Mouse (Mus musculus) hindbrain, embryonic 14.5 days (tissue): Measurements from ENCODE around the gene Tgoln1. TPM values are rescaled to one million over a fixed set of nuclear protein-coding genes. Genes with fewer than 3 reads are reported as not detected.
A peak's percentile ranks its signal among the peaks of the same experiment; 100 is the strongest.

Source experiments
- ATAC-seq: fragments of 200-750 bp; cut with Nextera tagmentation; 2 replicates; pipeline ENCODE4 v1.8.0; 2017; ENCODE audit warnings: moderate number of reproducible peaks, mild to moderate bottlenecking, moderate TSS enrichment, moderate library complexity; ENCODE audit not compliant: low FRiP score
- DNase-seq: peaks from one replicate; pipeline ENCODE4 v3.0.0-alpha.2; 2015; ENCODE audit warnings: low spot score
- H3K27ac ChIP-seq: fragments of 300-500 bp; sonication (generic); 2 replicates; pipeline ENCODE4 v1.5.1; 2014; ENCODE audit warnings: mild to moderate bottlenecking, moderate library complexity
- H3K27me3 ChIP-seq: fragments of 300-500 bp; sonication (generic); 2 replicates; pipeline ENCODE4 v1.6.1; 2014; ENCODE audit warnings: mild to moderate bottlenecking, low read length, mixed read lengths; ENCODE audit not compliant: control insufficient read depth, insufficient read depth
- H3K36me3 ChIP-seq: fragments of 300-500 bp; sonication (generic); replicated peaks from 2 replicates; pipeline ENCODE4 v1.6.1; 2014; ENCODE audit not compliant: control insufficient read depth, insufficient read depth
- H3K4me1 ChIP-seq: fragments of 300-500 bp; sonication (generic); replicated peaks from 2 replicates; pipeline ENCODE4 v1.6.1; 2014; ENCODE audit warnings: antibody characterized with exemption, low read length, mixed read lengths; ENCODE audit not compliant: control insufficient read depth, insufficient read depth
- H3K4me2 ChIP-seq: fragments of 300-500 bp; sonication (generic); replicated peaks from 2 replicates; pipeline ENCODE4 v1.6.1; 2014; ENCODE audit warnings: mild to moderate bottlenecking, moderate library complexity
- H3K4me3 ChIP-seq: fragments of 300-500 bp; sonication (generic); replicated peaks from 2 replicates; pipeline ENCODE4 v1.5.1; 2014; ENCODE audit warnings: mild to moderate bottlenecking, low read length
- H3K9ac ChIP-seq: fragments of 300-500 bp; sonication (generic); 2 replicates; pipeline ENCODE4 v1.6.1; 2014
- H3K9me3 ChIP-seq: fragments of 300-500 bp; sonication (generic); 2 replicates; pipeline ENCODE4 v1.6.1; 2016; ENCODE audit warnings: low read length; ENCODE audit not compliant: control insufficient read depth
- WGBS: fragments of 180-500 bp; shearing (Covaris S2); extraction: QIAGEN DNeasy Blood & Tissue Kit; methylation state at CpG from one replicate; pipeline ENCODE4 v1.1.7; 2014; 5-methylcytosine and 5-hydroxymethylcytosine counted together
- polyA plus RNA-seq: library from polyadenylated mRNA; unstranded; fragments of >200 nt; fragmentation: Nextera tagmentation; extraction: Ambion mirVana; gene quantifications from 2 replicates; pipeline ENCODE4 v1.2.1, GENCODE M21; 2014

Gene Tgoln1
- polyA plus RNA-seq, 1 experiment from 2014 or later = 43.0 TPM

GRCm38 (mm10) chr6:72653419-72653818 lies 36.6 kb upstream of the Tgoln1 start:
- Histone ChIP-seq H3K9ac (no peak overlapping the region), H3K36me3 (no peaks in the 10 kb centered on the region), H3K27ac (no peak overlapping the region), H3K27me3 (no peaks in the 10 kb centered on the region), H3K9me3 (no peaks in the 10 kb centered on the region), H3K4me1 (peaks cover 11% of the 10 kb centered on the region), H3K4me2 (no peak overlapping the region), H3K4me3 (no peak overlapping the region)
- 78% methylated on average over 7 of the region's 7 CpGs for WGBS
- DNase-seq (no peak), ATAC-seq (no peak)

DNA sequence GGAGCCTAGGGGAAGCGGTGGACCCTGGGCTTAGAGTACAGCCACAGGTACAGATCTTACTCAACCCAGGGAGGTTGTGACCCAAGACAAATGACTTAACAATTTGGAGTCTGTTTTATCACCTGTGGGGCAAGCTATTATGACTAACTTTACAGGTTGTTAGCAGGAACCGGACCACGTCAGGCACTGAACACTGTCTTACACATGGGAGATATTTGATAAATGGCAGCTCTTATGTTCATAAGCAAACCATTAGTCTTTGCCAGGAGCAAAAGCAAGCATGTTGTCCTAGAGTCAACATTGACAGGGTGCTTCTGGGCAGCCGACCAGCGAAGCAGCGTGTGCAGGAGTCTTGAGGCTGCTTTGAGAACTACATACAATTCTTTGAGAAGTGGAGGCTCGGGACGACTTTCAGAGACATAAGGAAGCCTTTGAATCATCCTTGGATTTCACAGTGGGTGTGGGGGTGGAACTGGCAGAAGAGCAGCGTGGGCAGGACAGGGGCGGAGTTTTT lies 33.6 kb upstream of the Tgoln1 start:
- DNase-seq (peak; percentile 47), ATAC-seq (no peak)
- no peak overlapping the region for H3K27ac ChIP-seq
- peaks cover 4% of the 10 kb centered on the region for H3K4me1 ChIP-seq
- H3K4me3 ChIP-seq = no peak overlapping the region
- 75% methylated on average over 10 of the region's 10 CpGs for WGBS
- H3K27me3 ChIP-seq = no peaks in the 10 kb centered on the region
- H3K9me3 ChIP-seq = no peaks in the 10 kb centered on the region
- H3K4me2 ChIP-seq = no peak overlapping the region
- H3K9ac ChIP-seq = no peak overlapping the region
- H3K36me3 ChIP-seq = no peaks in the 10 kb centered on the region

DNA sequence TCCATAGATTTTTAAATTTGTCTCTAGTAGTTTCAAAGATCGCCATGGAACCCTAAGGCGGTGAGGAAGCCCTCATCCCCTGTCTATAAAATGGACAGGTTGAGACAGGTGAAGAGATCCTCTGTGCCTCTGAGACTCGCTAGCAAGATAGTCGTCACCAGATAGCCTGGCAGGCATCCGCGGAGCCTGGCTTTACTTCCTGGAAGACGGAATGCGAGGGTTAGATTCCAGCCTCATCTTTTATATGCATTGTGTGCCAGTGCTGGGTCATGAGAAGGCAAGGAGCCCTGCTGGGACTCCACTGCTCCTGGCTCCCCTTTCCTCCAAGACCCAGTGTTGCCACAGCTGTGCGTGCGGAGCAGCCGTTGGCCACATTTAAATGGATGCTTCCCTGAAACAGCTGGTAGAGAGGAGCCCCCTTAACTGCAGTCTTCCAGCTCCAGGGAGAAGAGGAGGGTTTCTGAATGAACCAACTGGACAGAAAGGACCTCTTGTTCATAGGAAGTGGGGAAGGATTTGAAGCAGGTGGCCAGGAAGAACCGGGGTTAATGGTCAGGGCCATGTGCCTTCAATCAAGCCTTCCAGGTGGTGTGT lies 31.3 kb upstream of the Tgoln1 start:
- H3K9ac ChIP-seq = no peak overlapping the region
- DNase-seq = no peak
- H3K36me3 ChIP-seq = no peaks in the 10 kb centered on the region

GRCm38 (mm10) chr6:72647383-72647820 lies 30.6 kb upstream of the Tgoln1 start:
- ATAC-seq (peak; percentile 58; the same call in 1 of the 2 replicates), DNase-seq (peak; percentile 84)
- Histone ChIP-seq H3K9ac (no peak overlapping the region), H3K4me2 (no peak overlapping the region), H3K36me3 (no peaks in the 10 kb centered on the region), H3K9me3 (no peaks in the 10 kb centered on the region), H3K4me1 (no peaks in the 10 kb centered on the region; the same call in 1 of the 2 replicates), H3K4me3 (no peak overlapping the region), H3K27me3 (no peaks in the 10 kb centered on the region), H3K27ac (no peak overlapping the region)
- WGBS = 66% methylated on average over 10 of the region's 10 CpGs

More for the DNA sequence above, 31.3 kb upstream of the Tgoln1 start:
- H3K27ac ChIP-seq = no peak overlapping the region
- H3K27me3 ChIP-seq = no peaks in the 10 kb centered on the region
- H3K4me2 ChIP-seq = no peak overlapping the region
- no peaks in the 10 kb centered on the region for H3K9me3 ChIP-seq
- WGBS = 57% methylated on average over 12 of the region's 12 CpGs
- ATAC-seq = no peak
- H3K4me1 ChIP-seq = no peaks in the 10 kb centered on the region; the same call in 1 of the 2 replicates
- no peak overlapping the region for H3K4me3 ChIP-seq

GRCm38 (mm10) chr6:72645364-72645763 lies 28.6 kb upstream of the Tgoln1 start:
- no peak overlapping the region for H3K9ac ChIP-seq
- H3K4me2 ChIP-seq = no peak overlapping the region
- H3K4me3 ChIP-seq = no peak overlapping the region
- WGBS = 69% methylated on average over 7 of the region's 7 CpGs
- DNase-seq (no peak), ATAC-seq (no peak)
- no peaks in the 10 kb centered on the region; the same call in 1 of the 2 replicates for H3K4me1 ChIP-seq
- no peaks in the 10 kb centered on the region for H3K9me3 ChIP-seq
- no peaks in the 10 kb centered on the region for H3K27me3 ChIP-seq
- H3K36me3 ChIP-seq = no peaks in the 10 kb centered on the region
- H3K27ac ChIP-seq = no peak overlapping the region

DNA sequence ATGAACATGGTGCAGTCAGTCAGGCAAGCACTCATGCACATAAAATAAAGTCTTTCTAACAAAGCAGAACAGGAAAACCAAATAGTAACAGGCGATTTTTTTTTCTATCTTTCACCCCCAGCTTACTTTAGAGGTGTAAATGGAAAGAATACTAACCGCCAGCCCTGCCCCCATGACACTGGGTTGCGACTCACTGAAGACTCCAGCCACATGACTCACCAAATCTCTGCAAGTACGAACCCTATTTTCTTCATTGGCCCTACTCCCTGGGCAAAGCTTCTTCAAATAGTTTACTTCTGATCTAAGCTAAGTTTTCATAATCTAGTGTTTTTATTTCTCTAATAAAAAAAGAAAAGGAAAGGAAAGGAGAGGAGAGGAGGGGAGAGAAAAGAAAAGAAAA lies 27.8 kb upstream of the Tgoln1 start:
- DNase-seq (no peak), ATAC-seq (no peak)
- 84% methylated on average over 4 of the region's 4 CpGs for WGBS
- H3K27ac ChIP-seq = no peak overlapping the region
- no peak overlapping the region for H3K4me3 ChIP-seq
- no peak overlapping the region for H3K4me2 ChIP-seq
- no peaks in the 10 kb centered on the region for H3K9me3 ChIP-seq
- no peaks in the 10 kb centered on the region for H3K27me3 ChIP-seq
- no peaks in the 10 kb centered on the region for H3K36me3 ChIP-seq
- H3K4me1 ChIP-seq = no peaks in the 10 kb centered on the region; the same call in 1 of the 2 replicates
- no peak overlapping the region for H3K9ac ChIP-seq

DNA sequence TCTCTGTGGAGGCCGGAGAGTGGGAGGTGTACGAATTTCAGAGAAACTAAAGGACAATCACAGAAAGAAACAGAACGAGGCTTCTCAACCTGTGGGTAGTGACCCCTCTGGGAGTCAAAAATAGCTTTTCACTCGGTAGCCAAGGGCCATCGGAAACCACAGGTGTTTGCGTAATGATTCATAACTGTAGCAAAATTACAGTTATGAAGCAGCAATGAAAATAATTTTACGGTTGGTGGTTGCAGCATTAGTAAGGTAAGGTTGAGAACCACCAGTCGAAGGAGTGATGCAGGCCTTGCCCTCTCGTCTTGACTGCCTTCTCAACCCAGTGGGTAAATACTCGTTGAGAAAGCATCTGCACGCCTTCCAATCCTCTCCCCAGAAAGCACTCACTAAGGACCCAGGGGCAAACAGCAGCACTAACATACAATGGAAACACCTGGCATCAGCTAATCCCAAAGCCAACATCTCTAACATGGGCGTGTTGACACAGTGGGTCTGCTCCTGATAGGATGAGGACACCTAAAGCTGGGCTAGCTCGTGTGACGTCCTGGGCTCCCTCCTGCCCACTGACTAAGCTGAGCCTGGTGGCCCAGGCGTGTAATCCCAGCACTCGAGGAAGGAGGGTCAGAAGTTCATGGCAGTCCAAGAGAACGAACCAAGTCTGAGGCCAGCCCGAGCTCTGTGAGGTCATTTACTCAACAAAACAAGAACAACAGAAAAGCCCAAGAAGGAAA lies 24.6 kb upstream of the Tgoln1 start:
- DNase-seq (no peak), ATAC-seq (no peak)
- Histone ChIP-seq H3K9me3 (no peaks in the 10 kb centered on the region), H3K36me3 (no peaks in the 10 kb centered on the region), H3K4me2 (no peak overlapping the region), H3K27me3 (no peaks in the 10 kb centered on the region), H3K4me1 (no peaks in the 10 kb centered on the region), H3K9ac (no peak overlapping the region), H3K4me3 (no peak overlapping the region), H3K27ac (no peak overlapping the region)
- 85% methylated on average over 18 of the region's 18 CpGs for WGBS

DNA sequence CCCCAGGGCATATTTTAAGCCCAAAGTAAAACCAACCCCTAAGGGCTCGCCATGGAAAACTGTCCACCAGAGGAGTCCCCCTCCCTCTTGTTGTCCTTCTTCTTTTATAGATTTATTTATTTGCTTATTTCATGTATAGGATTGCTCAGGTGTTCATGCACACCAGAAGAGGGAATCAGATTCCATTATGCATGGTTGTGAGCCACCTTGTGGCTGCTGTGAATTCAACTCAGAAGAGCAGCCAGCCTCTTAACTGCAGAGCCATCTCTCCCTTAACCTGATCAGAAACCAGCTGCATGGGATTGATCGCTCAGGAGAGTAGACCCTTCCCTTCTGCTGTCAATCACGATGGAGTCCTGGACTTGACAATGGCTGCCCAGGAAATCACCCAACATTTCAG lies 20.1 kb upstream of the Tgoln1 start:
- WGBS = 90% methylated on average over 3 of the region's 3 CpGs
- ATAC-seq = no peak
- Histone ChIP-seq H3K4me2 (no peak overlapping the region), H3K4me1 (no peaks in the 10 kb centered on the region), H3K36me3 (no peaks in the 10 kb centered on the region), H3K27me3 (no peaks in the 10 kb centered on the region), H3K9ac (no peak overlapping the region), H3K9me3 (no peaks in the 10 kb centered on the region), H3K4me3 (no peak overlapping the region), H3K27ac (no peak overlapping the region)
- DNase-seq = no peak

GRCm38 (mm10) chr6:72635760-72636431 lies 19.1 kb upstream of the Tgoln1 start:
- Histone ChIP-seq H3K4me2 (no peak overlapping the region), H3K9me3 (no peaks in the 10 kb centered on the region), H3K27me3 (no peaks in the 10 kb centered on the region), H3K4me1 (no peaks in the 10 kb centered on the region), H3K4me3 (no peak overlapping the region), H3K27ac (no peak overlapping the region), H3K9ac (no peak overlapping the region), H3K36me3 (no peaks in the 10 kb centered on the region)
- ATAC-seq (no peak), DNase-seq (peak; percentile 83)
- 55% methylated on average over 12 of the region's 12 CpGs for WGBS
